Mouse (Mus musculus) embryonic facial prominence, embryonic 13.5 days (tissue): Measurements from ENCODE around the gene Tnrc6c. TPM values are rescaled to one million over a fixed set of nuclear protein-coding genes. Genes with fewer than 3 reads are reported as not detected.

Source experiments
- ATAC-seq: fragments of 200-750 bp; cut with Nextera tagmentation; 2 replicates; pipeline ENCODE4 v1.8.0; 2017; ENCODE audit warnings: low read depth; ENCODE audit not compliant: insufficient number of reproducible peaks, insufficient read depth, low FRiP score, low TSS enrichment
- H3K27ac ChIP-seq: fragments of 300-500 bp; sonication (generic); 2 replicates; pipeline ENCODE4 v1.5.1; 2015; ENCODE audit warnings: moderate library complexity, mild to moderate bottlenecking, inconsistent platforms
- H3K27me3 ChIP-seq: fragments of 300-500 bp; sonication (generic); 2 replicates; pipeline ENCODE4 v1.6.1; 2015; ENCODE audit warnings: mild to moderate bottlenecking, inconsistent platforms
- H3K36me3 ChIP-seq: fragments of 300-500 bp; sonication (generic); 2 replicates; pipeline ENCODE4 v1.6.1; 2015; ENCODE audit warnings: mild to moderate bottlenecking, inconsistent platforms
- H3K4me1 ChIP-seq: fragments of 300-500 bp; sonication (generic); 2 replicates; pipeline ENCODE4 v1.6.1; 2015; ENCODE audit warnings: inconsistent platforms
- H3K4me2 ChIP-seq: fragments of 300-500 bp; sonication (generic); 2 replicates; pipeline ENCODE4 v1.6.1; 2015; ENCODE audit warnings: moderate library complexity, mild to moderate bottlenecking, inconsistent platforms
- H3K4me3 ChIP-seq: fragments of 300-500 bp; sonication (generic); 2 replicates; pipeline ENCODE4 v1.5.1; 2015; ENCODE audit warnings: mild to moderate bottlenecking, inconsistent platforms
- H3K9ac ChIP-seq: fragments of 300-500 bp; sonication (generic); 2 replicates; pipeline ENCODE4 v1.6.1; 2015; ENCODE audit warnings: mild to moderate bottlenecking, inconsistent platforms
- H3K9me3 ChIP-seq: fragments of 300-500 bp; sonication (generic); 2 replicates; pipeline ENCODE4 v1.6.1; 2016; ENCODE audit warnings: inconsistent platforms
- WGBS: fragments of 180-500 bp; shearing (Covaris S2); methylation state at CpG from one replicate; pipeline ENCODE4 v1.1.7; 2015; ENCODE audit warnings: mixed read lengths; 5-methylcytosine and 5-hydroxymethylcytosine counted together
- polyA plus RNA-seq: library from polyadenylated mRNA; unstranded; fragments of >200 nt; fragmentation: Nextera tagmentation; extraction: Ambion mirVana; gene quantifications from 2 replicates; pipeline ENCODE4 v1.2.1, GENCODE M21; 2015

Tnrc6c gene
- polyA plus RNA-seq, 1 experiment from 2014 or later, result 18.4 TPM

DNA sequence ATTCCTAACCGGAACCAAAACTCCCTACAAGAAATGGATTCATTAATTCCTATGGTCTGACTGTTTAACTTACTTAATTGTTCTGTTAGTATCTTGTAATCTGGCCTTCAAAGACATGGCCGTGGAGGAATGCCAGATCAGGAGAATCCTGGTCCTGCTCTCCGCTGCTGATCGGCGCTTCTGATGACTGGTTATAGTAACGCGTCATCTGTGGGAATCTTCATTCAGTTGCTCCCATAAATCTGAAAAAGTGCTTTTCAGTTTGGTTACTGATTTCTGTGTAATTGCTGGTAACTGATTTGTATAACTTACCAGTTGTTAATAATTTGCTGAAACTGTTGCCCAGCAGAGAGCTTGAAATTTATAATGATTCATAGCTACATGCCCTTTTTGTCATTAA lies 77.4 kb downstream of the Tnrc6c start:
- H3K4me1 ChIP-seq, result peaks cover 17% of the 10 kb centered on the region; the same call in 1 of the 2 replicates
- no peaks in the 10 kb centered on the region for H3K27me3 ChIP-seq
- no peak for ATAC-seq
- H3K4me2 ChIP-seq, result no peak overlapping the region
- peaks cover 43% of the 10 kb centered on the region for H3K36me3 ChIP-seq
- no peaks in the 10 kb centered on the region for H3K9me3 ChIP-seq
- no peak overlapping the region for H3K27ac ChIP-seq
- WGBS, result 93% methylated on average over 7 of the region's 7 CpGs
- H3K9ac ChIP-seq, result no peak overlapping the region
- H3K4me3 ChIP-seq, result no peak overlapping the region

DNA sequence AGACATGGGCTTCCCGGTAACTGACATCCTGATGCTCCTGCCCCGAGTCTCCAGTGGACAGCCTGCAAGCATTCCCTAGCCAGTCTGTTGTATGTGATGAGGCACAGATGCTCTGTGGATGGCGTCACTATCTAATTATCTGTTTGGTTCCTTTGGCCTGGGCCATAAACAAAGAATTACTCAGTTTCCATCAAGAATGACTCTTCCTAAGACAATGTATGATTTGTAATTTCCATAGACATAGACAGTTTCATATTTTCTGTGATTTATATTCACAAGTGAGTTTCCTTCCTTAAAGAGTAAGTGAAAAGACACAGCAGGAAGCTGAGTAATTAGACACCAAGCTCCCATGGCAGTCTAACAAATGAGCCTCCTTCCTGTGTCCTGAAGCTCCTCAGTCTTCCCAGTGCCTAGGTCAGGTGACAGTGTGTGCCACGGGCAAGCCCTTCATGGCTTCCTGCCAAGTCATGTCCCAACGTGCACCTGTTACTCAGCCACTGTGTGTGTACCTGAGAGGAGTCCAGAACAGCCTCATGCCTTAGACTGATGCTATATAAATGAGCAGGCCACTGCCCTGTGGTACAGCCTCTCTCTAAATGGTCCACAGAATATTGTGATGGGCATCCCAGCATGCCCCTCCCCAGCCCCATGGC lies 82.1 kb downstream of the Tnrc6c start:
- Histone ChIP-seq H3K4me3 (no peak overlapping the region), H3K36me3 (peaks cover 90% of the 10 kb centered on the region), H3K4me1 (no peaks in the 10 kb centered on the region), H3K4me2 (no peak overlapping the region), H3K9ac (no peak overlapping the region), H3K27ac (no peak overlapping the region), H3K27me3 (no peaks in the 10 kb centered on the region), H3K9me3 (no peaks in the 10 kb centered on the region)
- WGBS, result 72% methylated on average over 5 of the region's 5 CpGs
- ATAC-seq, result no peak

DNA sequence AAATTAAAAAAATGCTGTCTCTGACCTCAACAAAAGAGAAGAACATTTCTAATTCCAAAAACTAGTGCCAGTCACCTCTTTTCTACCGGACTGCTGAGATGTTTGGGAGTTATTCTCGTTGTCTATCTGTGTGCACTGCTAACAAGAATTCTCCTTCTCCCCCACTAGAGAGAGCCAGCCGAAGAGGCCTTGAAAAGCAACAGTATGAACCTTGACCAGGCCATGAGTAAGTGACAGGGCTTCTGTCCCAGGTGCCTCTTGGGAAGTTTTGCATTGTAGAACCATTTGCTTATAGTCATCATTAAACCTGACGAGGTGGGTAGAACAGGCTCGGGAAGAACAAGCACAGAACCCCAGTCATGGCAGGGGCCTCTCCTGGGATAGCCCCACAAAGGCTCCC lies 84.0 kb downstream of the Tnrc6c start:
- Histone ChIP-seq H3K9me3 (no peaks in the 10 kb centered on the region), H3K4me3 (no peak overlapping the region), H3K27me3 (no peaks in the 10 kb centered on the region), H3K27ac (no peak overlapping the region), H3K4me2 (no peak overlapping the region), H3K36me3 (peaks cover 97% of the 10 kb centered on the region), H3K9ac (no peak overlapping the region), H3K4me1 (no peaks in the 10 kb centered on the region)
- ATAC-seq, result no peak
- 88% methylated on average over 5 of the region's 5 CpGs for WGBS

DNA sequence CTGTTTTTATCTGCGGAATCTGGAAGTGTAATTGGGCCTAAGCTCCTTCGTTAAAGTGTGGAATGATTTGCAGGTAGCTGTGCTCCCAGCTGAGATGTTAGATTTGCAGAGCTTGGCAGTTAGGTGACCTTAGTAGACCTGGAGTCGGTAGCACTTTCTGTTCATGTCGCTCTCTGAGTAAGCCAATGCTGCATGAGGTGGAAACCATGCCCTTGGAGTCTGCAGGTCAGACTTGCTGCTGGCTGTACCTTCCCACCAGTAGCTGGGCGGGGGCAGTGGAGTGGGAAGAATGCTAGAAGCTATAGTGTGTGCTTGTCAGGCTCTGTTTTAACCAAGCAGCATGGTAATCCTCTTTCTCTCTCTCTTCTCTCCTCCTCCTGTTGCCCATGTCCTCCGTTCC lies 87.0 kb downstream of the Tnrc6c start:
- 84% methylated on average over 6 of the region's 6 CpGs for WGBS
- H3K9me3 ChIP-seq, result no peaks in the 10 kb centered on the region
- H3K27me3 ChIP-seq, result no peaks in the 10 kb centered on the region
- peaks cover 100% of the 10 kb centered on the region for H3K36me3 ChIP-seq
- no peak overlapping the region for H3K4me3 ChIP-seq
- no peak overlapping the region for H3K9ac ChIP-seq
- 0 out of 2 replicates have a peak, but pooled peaks cover 5% of the 10 kb centered on the region for H3K4me1 ChIP-seq
- no peak overlapping the region for H3K4me2 ChIP-seq
- no peak for ATAC-seq
- no peak overlapping the region for H3K27ac ChIP-seq

- Histone ChIP-seq H3K9me3 (no peaks in the 10 kb centered on the region), H3K9ac (no peak overlapping the region), H3K4me1 (0 out of 2 replicates have a peak, but pooled peaks cover 5% of the 10 kb centered on the region), H3K36me3 (peaks cover 98% of the 10 kb centered on the region), H3K27me3 (no peaks in the 10 kb centered on the region), H3K4me3 (no peak overlapping the region), H3K27ac (no peak overlapping the region; the same call in 1 of the 2 replicates), H3K4me2 (no peak overlapping the region)
- ATAC-seq, result no peak
- WGBS, result 87% methylated on average over 8 of the region's 8 CpGs
Measured at GRCm38 (mm10) chr11:117742243-117742642, 88.2 kb downstream of the Tnrc6c start.

DNA sequence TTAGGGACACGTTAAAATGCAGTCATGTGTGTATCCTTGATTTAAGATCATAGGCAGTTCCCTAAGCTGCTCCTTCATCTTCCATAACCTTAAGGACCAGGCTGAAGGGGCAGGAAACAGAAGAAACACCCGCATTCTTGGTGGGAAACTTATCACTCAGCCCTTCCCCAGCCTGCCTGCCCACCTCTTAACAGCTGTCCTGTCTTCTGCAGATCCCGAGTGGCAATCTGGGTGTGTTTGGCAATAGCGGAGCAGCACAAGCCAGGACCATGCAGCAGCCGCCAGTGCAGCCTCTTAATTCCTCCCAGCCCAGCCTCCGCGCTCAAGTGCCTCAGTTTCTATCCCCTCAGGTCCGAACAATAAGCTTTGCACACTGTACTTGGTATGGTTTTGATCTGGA lies 88.6 kb downstream of the Tnrc6c start:
- no peaks in the 10 kb centered on the region for H3K9me3 ChIP-seq
- 0 out of 2 replicates have a peak, but pooled peaks cover 5% of the 10 kb centered on the region for H3K4me1 ChIP-seq
- H3K36me3 ChIP-seq, result peaks cover 98% of the 10 kb centered on the region
- H3K27ac ChIP-seq, result no peak overlapping the region
- H3K4me3 ChIP-seq, result no peak overlapping the region
- 77% methylated on average over 8 of the region's 8 CpGs for WGBS
- no peak overlapping the region for H3K4me2 ChIP-seq
- no peak overlapping the region for H3K9ac ChIP-seq
- no peaks in the 10 kb centered on the region for H3K27me3 ChIP-seq
- no peak for ATAC-seq

DNA sequence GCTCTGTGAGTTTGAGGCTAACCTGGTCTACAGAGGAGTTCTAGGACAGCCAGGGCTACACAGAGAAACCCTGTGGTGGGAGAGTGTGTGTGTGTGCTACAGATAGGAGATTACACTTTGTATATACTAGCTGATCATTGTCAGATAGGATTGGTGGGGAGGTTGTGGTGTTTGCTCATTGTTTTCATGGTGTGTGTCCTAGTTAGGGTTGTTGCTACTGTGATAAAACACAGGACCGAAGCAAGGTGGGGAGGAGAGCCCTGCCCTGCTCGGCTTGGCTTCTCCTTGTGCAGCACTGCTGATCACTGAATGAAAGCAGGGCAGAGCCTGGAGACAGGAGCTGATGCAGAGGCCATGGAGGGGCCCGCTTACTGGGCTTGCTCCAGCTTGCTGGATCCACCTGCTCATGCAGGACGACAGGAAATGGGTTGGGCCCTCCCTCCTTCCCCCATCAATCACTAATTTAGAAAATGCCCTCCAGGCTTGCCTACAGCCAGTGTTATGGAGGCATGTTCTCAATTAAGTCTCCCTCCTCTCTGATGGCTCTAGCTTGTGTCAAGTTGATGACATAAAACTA lies 89.5 kb downstream of the Tnrc6c start:
- H3K4me1 ChIP-seq, result 0 out of 2 replicates have a peak, but pooled peaks cover 5% of the 10 kb centered on the region
- WGBS, result 47% methylated on average over 4 of the region's 4 CpGs
- no peaks in the 10 kb centered on the region for H3K9me3 ChIP-seq
- no peak overlapping the region for H3K9ac ChIP-seq
- no peak overlapping the region for H3K4me2 ChIP-seq
- ATAC-seq, result no peak
- no peak overlapping the region for H3K27ac ChIP-seq
- no peaks in the 10 kb centered on the region for H3K27me3 ChIP-seq
- no peak overlapping the region for H3K4me3 ChIP-seq
- H3K36me3 ChIP-seq, result peaks cover 98% of the 10 kb centered on the region

DNA sequence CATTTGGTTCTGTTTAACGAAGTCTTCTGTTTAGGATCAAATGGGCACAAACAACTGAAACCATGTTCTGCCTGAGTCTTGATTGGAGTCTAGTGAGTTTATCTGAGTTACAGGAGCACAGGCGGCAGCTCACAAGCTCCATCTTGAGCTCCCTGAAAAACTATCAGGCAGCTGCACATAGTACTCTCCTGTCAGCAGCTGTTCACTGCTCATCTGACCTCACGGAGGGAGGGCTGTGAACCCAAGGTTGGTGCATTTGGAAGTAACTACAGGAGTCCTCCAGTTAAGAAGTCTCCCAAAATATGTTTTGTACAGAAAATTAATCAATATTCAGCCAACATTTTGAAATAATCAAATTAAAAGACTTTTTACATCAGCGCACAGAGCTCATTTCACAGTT lies 94.5 kb downstream of the Tnrc6c start:
- Histone ChIP-seq H3K9me3 (no peaks in the 10 kb centered on the region), H3K27ac (no peak overlapping the region), H3K4me3 (no peak overlapping the region), H3K4me1 (0 out of 2 replicates have a peak, but pooled peaks cover under 1% of the 10 kb centered on the region), H3K36me3 (peaks cover 97% of the 10 kb centered on the region), H3K27me3 (no peaks in the 10 kb centered on the region), H3K4me2 (no peak overlapping the region), H3K9ac (no peak overlapping the region)
- 84% methylated on average over 4 of the region's 4 CpGs for WGBS
- ATAC-seq, result no peak

- H3K4me2 ChIP-seq, result no peak overlapping the region
- no peaks in the 10 kb centered on the region for H3K4me1 ChIP-seq
- no peaks in the 10 kb centered on the region for H3K9me3 ChIP-seq
- no peak overlapping the region for H3K27ac ChIP-seq
- WGBS, result 86% methylated on average over 10 of the region's 10 CpGs
- ATAC-seq, result no peak
- H3K27me3 ChIP-seq, result no peaks in the 10 kb centered on the region
- H3K9ac ChIP-seq, result no peak overlapping the region
- peaks cover 97% of the 10 kb centered on the region for H3K36me3 ChIP-seq
- H3K4me3 ChIP-seq, result no peak overlapping the region
Measured at GRCm38 (mm10) chr11:117749414-117749813, 95.3 kb downstream of the Tnrc6c start.

GRCm38 (mm10) chr11:117751544-117751943 lies 97.5 kb downstream of the Tnrc6c start:
- H3K4me3 ChIP-seq, result no peak overlapping the region
- no peak overlapping the region for H3K4me2 ChIP-seq
- peaks cover 97% of the 10 kb centered on the region for H3K36me3 ChIP-seq
- 86% methylated on average over 6 of the region's 6 CpGs for WGBS
- no peaks in the 10 kb centered on the region for H3K9me3 ChIP-seq
- H3K27me3 ChIP-seq, result no peaks in the 10 kb centered on the region
- H3K4me1 ChIP-seq, result no peaks in the 10 kb centered on the region
- no peak overlapping the region for H3K9ac ChIP-seq
- no peak for ATAC-seq
- H3K27ac ChIP-seq, result no peak overlapping the region

DNA sequence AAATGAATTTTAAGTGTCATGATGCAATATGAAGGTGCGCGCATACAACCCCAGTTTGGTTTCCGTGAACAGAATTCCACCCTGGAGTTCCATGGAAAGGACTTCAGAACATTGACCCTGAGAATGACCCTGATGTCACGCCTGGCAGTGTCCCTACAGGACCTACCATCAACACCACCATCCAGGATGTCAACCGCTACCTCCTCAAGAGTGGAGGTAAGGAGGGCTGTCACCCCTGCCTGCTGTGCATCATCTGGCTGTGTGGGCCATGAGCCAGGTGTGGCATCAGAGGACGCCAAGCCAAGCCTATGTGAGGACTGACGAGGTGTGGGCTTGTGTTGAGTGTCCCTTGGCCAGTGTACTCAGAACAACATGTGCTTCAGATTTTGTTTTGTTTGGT lies 101.8 kb downstream of the Tnrc6c start:
- no peak for ATAC-seq
- Histone ChIP-seq H3K9me3 (no peaks in the 10 kb centered on the region), H3K27ac (no peak overlapping the region), H3K4me3 (no peak overlapping the region), H3K36me3 (peaks cover 99% of the 10 kb centered on the region), H3K9ac (no peak overlapping the region), H3K4me1 (no peaks in the 10 kb centered on the region), H3K4me2 (no peak overlapping the region), H3K27me3 (no peaks in the 10 kb centered on the region)
- WGBS, result 97% methylated on average over 7 of the region's 7 CpGs

- Histone ChIP-seq H3K4me3 (no peak overlapping the region), H3K4me1 (no peaks in the 10 kb centered on the region), H3K27me3 (no peaks in the 10 kb centered on the region), H3K36me3 (peaks cover 96% of the 10 kb centered on the region), H3K27ac (no peak overlapping the region), H3K9ac (no peak overlapping the region), H3K4me2 (no peak overlapping the region), H3K9me3 (no peaks in the 10 kb centered on the region)
- WGBS, result 96% methylated on average over 10 of the region's 10 CpGs
- ATAC-seq, result no peak
Measured at GRCm38 (mm10) chr11:117759267-117759666, 105.2 kb downstream of the Tnrc6c start.
